Mouse (Mus musculus) cerebellum, adult 11-12 months (tissue): ENCODE measurements at regions not wholly inside any gene's neighbourhood (a gene's known extent, or its start where the extent isn't known, plus 50 kb on each side); places are given as distances from the start of the nearest gene placed in this dataset.

Experiments
- DNase-seq: peaks from one replicate; pipeline ENCODE4 v3.0.0; 2022

DNA sequence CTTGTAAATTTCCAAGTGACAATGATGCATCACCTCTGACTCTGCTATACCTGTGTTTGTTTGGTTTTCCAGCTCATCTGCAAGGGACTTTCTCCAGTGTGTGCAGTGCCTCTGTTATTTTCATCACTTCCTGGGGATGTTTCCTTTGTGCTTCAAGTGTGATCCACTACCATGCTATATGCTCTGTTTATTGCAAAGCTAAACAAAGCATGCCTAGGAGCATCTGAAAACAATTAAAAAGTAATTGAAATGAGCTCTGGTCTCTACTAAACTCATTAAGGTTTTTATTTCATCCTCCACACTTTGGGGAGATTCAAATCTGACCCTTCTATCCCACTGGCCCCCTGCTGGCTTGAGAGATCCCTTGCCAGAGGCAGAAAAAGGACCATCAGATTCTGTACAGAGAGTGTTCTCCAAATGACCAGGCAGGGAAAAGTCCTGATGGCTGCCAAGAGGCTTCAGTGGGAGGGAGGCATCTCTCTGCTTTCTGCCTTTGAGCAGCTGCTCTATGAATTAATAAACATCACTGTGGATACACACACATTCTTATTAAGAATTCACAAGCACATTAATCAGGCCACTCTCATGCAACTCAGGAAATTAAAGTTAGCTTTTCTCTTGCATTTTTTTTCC is 57.0 kb downstream of the Amd2 start:
- peak; percentile 29 for DNase-seq

- DNase-seq, result no peak
These were observed 61.8 kb downstream of the Amd2 start for GRCm38 (mm10) chr10:35649930-35650329.

- no peak for DNase-seq
These were observed 90.8 kb downstream of the Amd2 start for GRCm38 (mm10) chr10:35620853-35621252.

- no peak for DNase-seq
These were observed 125.4 kb downstream of the Amd2 start for GRCm38 (mm10) chr10:35586251-35586650.
